Mouse (Mus musculus) E14TG2a.4 (cell line): ENCODE data around the gene Cnst.

Source experiments
- CTCF ChIP-seq: conservative IDR thresholded peaks from 2 replicates; pipeline ENCODE4 v1.5.1; 2014; ENCODE audit warnings: low read length
- NANOG ChIP-seq: IDR thresholded peaks from 2 replicates; pipeline ENCODE4 v1.6.1; 2014; ENCODE audit warnings: borderline replicate concordance, low read length, mixed read lengths

DNA sequence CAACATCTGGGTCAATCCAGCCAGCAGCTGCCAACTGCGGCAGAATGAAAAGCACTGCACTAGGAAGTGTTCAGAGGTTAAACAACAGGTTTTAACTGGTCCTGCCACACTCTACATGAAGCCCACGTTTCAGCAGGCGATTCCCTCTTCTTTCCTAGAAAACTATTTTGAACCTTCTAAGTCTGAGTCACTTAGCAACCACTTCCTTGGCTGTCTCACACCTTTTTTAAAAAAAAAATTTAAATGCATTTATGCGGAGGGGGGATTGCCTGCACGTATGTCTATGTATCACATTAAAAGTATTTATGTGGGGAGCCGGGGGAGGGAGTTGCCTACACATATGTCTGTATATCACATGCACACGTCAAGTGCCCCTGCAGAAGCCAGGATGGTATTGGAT is 34.3 kb upstream of the Cnst start:
- TF ChIP-seq CTCF = no peak
- TF ChIP-seq NANOG = no peak
